Mouse (Mus musculus): Measurements from ENCODE around the gene Klf16. TPM values are rescaled to one million over a fixed set of nuclear protein-coding genes. Genes with fewer than 3 reads are reported as not detected.

Gene Klf16
- polyA plus RNA-seq (2014; fragmentation: Illumina TruSeq; extraction: RNeasy Lipid Tissue Mini Kit (QIAGEN cat#74804); ENCODE audit: insufficient read depth, low read depth, low replicate concordance), result 10.0 TPM

GRCm38 (mm10) chr10:80577195-80578130 lies at the start of gene Klf16:
Klf16 (minus strand) TSS chr10:80577321.

DNA sequence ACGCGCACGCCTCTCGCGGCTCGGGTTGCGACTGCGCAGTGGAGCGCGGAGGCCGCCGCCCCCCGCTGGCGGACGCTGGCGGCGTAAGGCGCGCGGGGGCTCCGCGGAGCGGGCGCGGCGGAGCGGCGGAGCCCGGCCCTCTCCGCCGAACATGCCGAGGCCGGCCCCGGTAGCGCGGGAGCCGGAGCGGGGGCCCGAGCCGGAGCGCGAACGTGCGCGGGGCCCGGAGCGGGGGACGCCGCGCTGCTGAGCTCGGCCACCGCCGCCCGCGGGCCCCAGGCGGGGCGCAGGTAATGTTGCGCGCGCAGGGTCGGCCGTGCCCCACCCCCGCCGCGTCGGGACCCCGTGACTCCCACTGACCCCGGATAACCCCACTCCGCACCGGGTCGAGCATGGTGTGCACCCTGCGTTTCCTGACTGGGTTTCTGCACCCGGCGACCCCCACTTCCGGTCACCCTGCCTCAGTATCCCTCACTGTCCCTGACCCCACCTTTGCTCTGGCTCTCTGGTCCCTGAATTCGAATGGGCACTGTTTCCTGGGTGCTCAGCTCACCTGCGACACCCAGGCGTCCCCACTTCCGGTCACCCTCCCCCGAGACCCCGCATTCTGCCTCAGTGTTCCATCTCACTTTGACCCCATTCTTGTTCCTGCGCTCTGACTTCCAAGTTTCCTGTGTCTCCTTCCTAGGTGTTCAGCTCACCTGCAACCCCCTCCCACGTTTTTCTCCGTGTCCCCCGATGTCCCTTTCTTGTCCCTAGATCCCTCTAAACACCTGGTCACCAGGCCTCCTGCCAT lies 45.7 kb upstream of the Klf16 start, which contains the start of gene Csnk1g2:
TSS of gene Csnk1g2 (plus strand) at position 178 of the 796 bp plus-strand sequence.

GRCm38 (mm10) chr10:80605721-80606120 lies 28.6 kb upstream of the Klf16 start, which contains the start of gene Gm49322:
Gm49322 (plus strand) TSS chr10:80606021.

GRCm38 (mm10) chr10:80602698-80603325 lies 25.7 kb upstream of the Klf16 start, which contains the start of the genes Scamp4 and Adat3:
Scamp4 (plus strand) TSS chr10:80602872.
Adat3 (plus strand) TSS chr10:80602880.

DNA sequence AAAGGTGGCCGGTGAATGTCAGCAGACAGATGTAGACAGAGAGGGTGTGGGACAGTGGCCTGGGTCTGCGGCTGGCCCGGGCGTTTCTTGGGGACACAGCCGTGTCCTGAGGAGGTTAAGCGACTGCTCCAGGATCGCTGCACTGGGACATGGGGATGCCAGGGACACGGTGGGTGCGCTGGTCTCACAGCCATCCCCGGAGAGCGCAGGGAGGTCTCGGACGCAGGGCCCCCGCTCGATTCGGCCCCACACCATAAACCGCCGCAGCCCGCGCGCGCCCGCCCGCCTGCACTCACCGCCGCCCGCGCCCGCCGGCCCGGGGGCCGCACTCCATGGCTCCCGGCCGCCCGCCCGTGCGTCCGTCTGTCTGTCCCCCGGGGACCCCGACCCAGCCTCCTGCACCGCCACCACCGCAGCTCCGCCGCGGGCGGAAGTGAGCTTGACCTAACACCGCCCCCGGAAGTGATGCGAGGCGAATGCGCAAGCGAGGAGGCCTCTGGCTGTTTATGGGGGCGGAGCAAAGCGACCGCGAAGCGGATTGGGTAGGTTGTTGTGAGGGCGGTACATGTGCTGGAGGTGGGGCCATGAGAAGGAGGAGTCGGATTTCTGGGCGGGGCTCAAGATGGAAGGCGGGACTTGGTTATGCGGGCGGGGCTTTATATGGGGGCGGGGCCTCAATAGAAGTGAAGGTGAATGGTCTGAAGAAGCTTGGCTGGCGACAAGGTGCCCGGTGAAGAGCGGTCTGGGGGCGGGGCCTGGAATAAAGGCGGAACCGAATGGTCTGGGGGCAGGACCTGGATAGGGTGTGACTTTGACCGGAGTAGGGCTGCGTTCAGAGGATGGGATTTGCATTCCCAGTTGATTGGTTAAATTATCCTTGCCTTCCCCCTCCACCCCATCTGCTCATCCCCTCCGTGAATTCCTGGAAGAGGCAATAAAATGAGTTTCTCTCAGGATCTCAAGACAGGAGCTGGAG lies 13.0 kb upstream of the Klf16 start, which contains the start of gene Abhd17a:
TSS of gene Abhd17a (minus strand) at position 463 of the 976 bp plus-strand sequence.

GRCm38 (mm10) chr10:80561116-80561944 lies 15.8 kb downstream of the Klf16 start, which contains the start of gene Rexo1:
Rexo1 (minus strand) TSS chr10:80561560.

GRCm38 (mm10) chr10:80538710-80539394 lies 38.3 kb downstream of the Klf16 start, which contains the start of gene Atp8b3:
Atp8b3 (minus strand) TSS chr10:80539124.

Other genes starting within 250 kb of the Klf16 start
- gene Pcsk4, start 247.8 kb downstream of the Klf16 start, polyA plus RNA-seq (2014; fragmentation: Illumina TruSeq; extraction: RNeasy Lipid Tissue Mini Kit (QIAGEN cat#74804); ENCODE audit: insufficient read depth, low read depth, low replicate concordance), result 2.0 TPM
- 12.2 TPM for gene Reep6, start 247.4 kb downstream of the Klf16 start, polyA plus RNA-seq (2014; fragmentation: Illumina TruSeq; extraction: RNeasy Lipid Tissue Mini Kit (QIAGEN cat#74804); ENCODE audit: insufficient read depth, low read depth, low replicate concordance)
- gene Adamtsl5, start 228.9 kb downstream of the Klf16 start, polyA plus RNA-seq (2014; fragmentation: Illumina TruSeq; extraction: RNeasy Lipid Tissue Mini Kit (QIAGEN cat#74804); ENCODE audit: insufficient read depth, low read depth, low replicate concordance), result 21.3 TPM
- gene Plk5, start 220.9 kb downstream of the Klf16 start, polyA plus RNA-seq (2014; fragmentation: Illumina TruSeq; extraction: RNeasy Lipid Tissue Mini Kit (QIAGEN cat#74804); ENCODE audit: insufficient read depth, low read depth, low replicate concordance), result 1.6 TPM
- 6.8 TPM for gene Mex3d, start 189.7 kb downstream of the Klf16 start, polyA plus RNA-seq (2014; fragmentation: Illumina TruSeq; extraction: RNeasy Lipid Tissue Mini Kit (QIAGEN cat#74804); ENCODE audit: insufficient read depth, low read depth, low replicate concordance)
- 93.3 TPM for gene Mbd3, start 177.8 kb downstream of the Klf16 start, polyA plus RNA-seq (2014; fragmentation: Illumina TruSeq; extraction: RNeasy Lipid Tissue Mini Kit (QIAGEN cat#74804); ENCODE audit: insufficient read depth, low read depth, low replicate concordance)
- gene Uqcr11, start 170.5 kb downstream of the Klf16 start, polyA plus RNA-seq (2014; fragmentation: Illumina TruSeq; extraction: RNeasy Lipid Tissue Mini Kit (QIAGEN cat#74804); ENCODE audit: insufficient read depth, low read depth, low replicate concordance), result 589 TPM
- 25.1 TPM for gene Tcf3, start 143.7 kb downstream of the Klf16 start, polyA plus RNA-seq (2014; fragmentation: Illumina TruSeq; extraction: RNeasy Lipid Tissue Mini Kit (QIAGEN cat#74804); ENCODE audit: insufficient read depth, low read depth, low replicate concordance)
- not detected for gene Onecut3, start 82.5 kb downstream of the Klf16 start, polyA plus RNA-seq (2014; fragmentation: Illumina TruSeq; extraction: RNeasy Lipid Tissue Mini Kit (QIAGEN cat#74804); ENCODE audit: insufficient read depth, low read depth, low replicate concordance)
- not detected for gene Atp8b3, start 38.2 kb downstream of the Klf16 start, polyA plus RNA-seq (2014; fragmentation: Illumina TruSeq; extraction: RNeasy Lipid Tissue Mini Kit (QIAGEN cat#74804); ENCODE audit: insufficient read depth, low read depth, low replicate concordance)
- gene Rexo1, start 15.8 kb downstream of the Klf16 start, polyA plus RNA-seq (2014; fragmentation: Illumina TruSeq; extraction: RNeasy Lipid Tissue Mini Kit (QIAGEN cat#74804); ENCODE audit: insufficient read depth, low read depth, low replicate concordance), result 10.9 TPM
- gene Abhd17a, start 13.0 kb upstream of the Klf16 start, polyA plus RNA-seq (2014; fragmentation: Illumina TruSeq; extraction: RNeasy Lipid Tissue Mini Kit (QIAGEN cat#74804); ENCODE audit: insufficient read depth, low read depth, low replicate concordance), result 63.0 TPM
- gene Scamp4, start 25.6 kb upstream of the Klf16 start, polyA plus RNA-seq (2014; fragmentation: Illumina TruSeq; extraction: RNeasy Lipid Tissue Mini Kit (QIAGEN cat#74804); ENCODE audit: insufficient read depth, low read depth, low replicate concordance), result 39.5 TPM
- 1.3 TPM for gene Adat3, start 25.6 kb upstream of the Klf16 start, polyA plus RNA-seq (2014; fragmentation: Illumina TruSeq; extraction: RNeasy Lipid Tissue Mini Kit (QIAGEN cat#74804); ENCODE audit: insufficient read depth, low read depth, low replicate concordance)
- gene Gm49322, start 28.7 kb upstream of the Klf16 start, polyA plus RNA-seq (2014; fragmentation: Illumina TruSeq; extraction: RNeasy Lipid Tissue Mini Kit (QIAGEN cat#74804); ENCODE audit: insufficient read depth, low read depth, low replicate concordance), result 0.44 TPM
- 98.5 TPM for gene Csnk1g2, start 45.5 kb upstream of the Klf16 start, polyA plus RNA-seq (2014; fragmentation: Illumina TruSeq; extraction: RNeasy Lipid Tissue Mini Kit (QIAGEN cat#74804); ENCODE audit: insufficient read depth, low read depth, low replicate concordance)
- gene Btbd2, start 79.8 kb upstream of the Klf16 start, polyA plus RNA-seq (2014; fragmentation: Illumina TruSeq; extraction: RNeasy Lipid Tissue Mini Kit (QIAGEN cat#74804); ENCODE audit: insufficient read depth, low read depth, low replicate concordance), result 24.0 TPM
- 80.0 TPM for gene Mknk2, start 100.8 kb upstream of the Klf16 start, polyA plus RNA-seq (2014; fragmentation: Illumina TruSeq; extraction: RNeasy Lipid Tissue Mini Kit (QIAGEN cat#74804); ENCODE audit: insufficient read depth, low read depth, low replicate concordance)
- 23.9 TPM for gene Mob3a, start 124.7 kb upstream of the Klf16 start, polyA plus RNA-seq (2014; fragmentation: Illumina TruSeq; extraction: RNeasy Lipid Tissue Mini Kit (QIAGEN cat#74804); ENCODE audit: insufficient read depth, low read depth, low replicate concordance)
- 26.3 TPM for gene Izumo4, start 124.9 kb upstream of the Klf16 start, polyA plus RNA-seq (2014; fragmentation: Illumina TruSeq; extraction: RNeasy Lipid Tissue Mini Kit (QIAGEN cat#74804); ENCODE audit: insufficient read depth, low read depth, low replicate concordance)
- 26.6 TPM for gene Ap3d1, start 164.9 kb upstream of the Klf16 start, polyA plus RNA-seq (2014; fragmentation: Illumina TruSeq; extraction: RNeasy Lipid Tissue Mini Kit (QIAGEN cat#74804); ENCODE audit: insufficient read depth, low read depth, low replicate concordance)
- gene Dot1l, start 177.9 kb upstream of the Klf16 start, polyA plus RNA-seq (2014; fragmentation: Illumina TruSeq; extraction: RNeasy Lipid Tissue Mini Kit (QIAGEN cat#74804); ENCODE audit: insufficient read depth, low read depth, low replicate concordance), result 6.0 TPM
- 19.4 TPM for gene Sf3a2, start 220.9 kb upstream of the Klf16 start, polyA plus RNA-seq (2014; fragmentation: Illumina TruSeq; extraction: RNeasy Lipid Tissue Mini Kit (QIAGEN cat#74804); ENCODE audit: insufficient read depth, low read depth, low replicate concordance)
- gene Plekhj1, start 221.3 kb upstream of the Klf16 start, polyA plus RNA-seq (2014; fragmentation: Illumina TruSeq; extraction: RNeasy Lipid Tissue Mini Kit (QIAGEN cat#74804); ENCODE audit: insufficient read depth, low read depth, low replicate concordance), result 47.8 TPM
- gene Amh, start 227.9 kb upstream of the Klf16 start, polyA plus RNA-seq (2014; fragmentation: Illumina TruSeq; extraction: RNeasy Lipid Tissue Mini Kit (QIAGEN cat#74804); ENCODE audit: insufficient read depth, low read depth, low replicate concordance), result 0.19 TPM
- gene Jsrp1, start 236.2 kb upstream of the Klf16 start, polyA plus RNA-seq (2014; fragmentation: Illumina TruSeq; extraction: RNeasy Lipid Tissue Mini Kit (QIAGEN cat#74804); ENCODE audit: insufficient read depth, low read depth, low replicate concordance), result not detected
- 1,024 TPM for gene Oaz1, start 249.3 kb upstream of the Klf16 start, polyA plus RNA-seq (2014; fragmentation: Illumina TruSeq; extraction: RNeasy Lipid Tissue Mini Kit (QIAGEN cat#74804); ENCODE audit: insufficient read depth, low read depth, low replicate concordance)

Data from lung, adult 10 weeks (tissue).